In the genomic region with DNA sequence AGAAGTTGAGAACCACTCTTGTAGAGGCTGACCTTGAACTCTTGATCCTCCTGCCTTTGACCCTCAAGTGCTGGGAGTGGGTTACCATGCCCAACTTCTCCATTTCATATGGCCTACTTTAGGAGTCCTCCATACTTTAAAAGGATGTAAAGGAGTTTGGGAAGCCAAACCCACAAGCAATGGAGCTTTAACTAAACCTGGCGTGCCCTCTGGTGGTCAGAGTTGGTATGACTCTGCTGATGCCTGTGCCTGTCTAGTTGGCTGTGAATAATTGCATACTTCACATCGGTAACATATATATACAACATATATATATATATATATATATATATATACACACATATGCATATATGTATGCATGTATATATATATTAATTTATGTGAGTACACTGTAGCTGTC, we compare ENCODE assay signal across 8 mouse cellular contexts. TPM values are rescaled to one million over a fixed set of nuclear protein-coding genes. Genes with fewer than 3 reads are reported as not detected.
DNase-seq lines count a peak whose midpoint lies in the region; ATAC-seq lines count a peak whose summit lies in the region.

No protein-coding gene starts in this region.

- H3K9me3 ChIP-seq in heart, embryonic 11.5 days (replicated peaks; ENCODE audit: control insufficient read depth, low read length), result no peaks in the 10 kb centered on the region
- H3K9me3 ChIP-seq in heart, embryonic 10.5 days, result no peaks in the 10 kb centered on the region

- no peak for ATAC-seq in heart, embryonic 11.5 days (replicated peaks; ENCODE audit: insufficient number of reproducible peaks, low FRiP score, low TSS enrichment)
- peak; percentile 59 for ATAC-seq in activated CD4-positive, CD25-positive, alpha-beta regulatory T cell, adult 4 months
- peak; percentile 91 for ATAC-seq in megakaryocyte progenitor cell, adult 5-6 weeks (replicated peaks; ENCODE audit: poor library complexity)

- no peaks in the 10 kb centered on the region for H3K27me3 ChIP-seq in heart, embryonic 11.5 days (ENCODE audit: control insufficient read depth, insufficient read depth, low read length)
- H3K27me3 ChIP-seq in heart, embryonic 10.5 days (ENCODE audit: insufficient read depth, poor library complexity, severe bottlenecking), result 0 out of 2 replicates have a peak, but pooled peaks cover 4% of the 10 kb centered on the region

- H3K9ac ChIP-seq in heart, embryonic 11.5 days (ENCODE audit: low read depth, low read length), result no peak overlapping the region

- no peak overlapping the region for H3K4me3 ChIP-seq in heart, embryonic 11.5 days (ENCODE audit: low read depth, low read length)
- no peak overlapping the region for H3K4me3 ChIP-seq in heart, embryonic 10.5 days

- H3K36me3 ChIP-seq in heart, embryonic 11.5 days (ENCODE audit: control insufficient read depth, insufficient read depth, low read length), result no peaks in the 10 kb centered on the region
- H3K36me3 ChIP-seq in heart, embryonic 10.5 days, result no peaks in the 10 kb centered on the region

- no peak overlapping the region for H3K27ac ChIP-seq in heart, embryonic 11.5 days (ENCODE audit: low read depth, low read length)
- H3K27ac ChIP-seq in heart, embryonic 10.5 days, result no peak overlapping the region

- DNase-seq in heart, adult 18-20 months, result peak; percentile 78 to 97
- DNase-seq in embryo, embryonic 10.5 days (ENCODE audit: low spot score), result peak; percentile 87
- DNase-seq in heart, embryonic 10.5 days (ENCODE audit: low spot score), result peak; percentile 87
- peak; percentile 79 to 87 for DNase-seq in layer of hippocampus, postnatal 36 days
- DNase-seq in testis, postnatal 10 days (ENCODE audit: low spot score), result peak; percentile 93

- H3K4me2 ChIP-seq in heart, embryonic 11.5 days, result no peak overlapping the region

- WGBS in heart, embryonic 11.5 days (ENCODE audit: insufficient replicate concordance), result 7% methylated on average over 2 of the region's 2 CpGs
- 19% methylated on average over 2 of the region's 2 CpGs for WGBS in heart, embryonic 10.5 days

- peaks cover 8% of the 10 kb centered on the region for H3K4me1 ChIP-seq in heart, embryonic 11.5 days (ENCODE audit: control insufficient read depth, insufficient read depth, low read length)
- H3K4me1 ChIP-seq in heart, embryonic 10.5 days, result peaks cover 7% of the 10 kb centered on the region

RNA-seq across cellular contexts. Expression of a gene that starts 4.2 kb away (rescaled TPM):
- 1 to 10 TPM; 1.9 to 4.1 TPM for total RNA-seq in heart, adult 18-20 months (2021)
- 31.6 and 37.2 TPM in 2 replicates for polyA plus RNA-seq in heart, embryonic 11.5 days (2014; fragmentation: Nextera tagmentation; extraction: Ambion mirVana)
- under 1 TPM; 0.32 to 0.49 TPM for polyA plus RNA-seq in activated CD4-positive, CD25-positive, alpha-beta regulatory T cell, adult 4 months (2017; shearing (Covaris generic))
- 18.2 and 31.3 TPM in 2 replicates for polyA plus RNA-seq in heart, embryonic 10.5 days (2016; fragmentation: Nextera tagmentation; extraction: Ambion mirVana)
- 10 to 100 TPM in 1 of 2 experiments, 1 to 10 TPM in 1; 4.3 to 14.4 TPM for total RNA-seq in layer of hippocampus, postnatal 36 days (2021)
- total RNA-seq in megakaryocyte progenitor cell, adult 5-6 weeks (2015), result 1.6 and 2.1 TPM in 2 replicates
- total RNA-seq in megakaryocyte progenitor cell, adult 5-6 weeks (2017), result 0.21 and 0.78 TPM in 2 replicates

RNA-seq across cellular contexts. Expression of a gene that starts 7.4 kb away (rescaled TPM):
- total RNA-seq in heart, adult 18-20 months (2021), result under 1 TPM in 1 of 2 experiments, not detected in 1; 0.08 TPM
- 0.06 and 0.09 TPM in 2 replicates for polyA plus RNA-seq in heart, embryonic 11.5 days (2014; fragmentation: Nextera tagmentation; extraction: Ambion mirVana)
- polyA plus RNA-seq in activated CD4-positive, CD25-positive, alpha-beta regulatory T cell, adult 4 months (2017; shearing (Covaris generic)), result 1 to 10 TPM in 1 of 2 experiments, not detected in 1; 1.1 TPM
- polyA plus RNA-seq in heart, embryonic 10.5 days (2016; fragmentation: Nextera tagmentation; extraction: Ambion mirVana), result 0.03 and 0.04 TPM in 2 replicates
- 1 to 10 TPM; 3.0 to 3.8 TPM for total RNA-seq in layer of hippocampus, postnatal 36 days (2021)
- 0.02 TPM in 1 of 2 replicates, not detected in the other for total RNA-seq in megakaryocyte progenitor cell, adult 5-6 weeks (2015)
- total RNA-seq in megakaryocyte progenitor cell, adult 5-6 weeks (2017), result 0.25 TPM in 1 of 2 replicates, not detected in the other

RNA-seq across cellular contexts. Expression of a gene that starts 38.7 kb away (rescaled TPM):
- total RNA-seq in heart, adult 18-20 months (2021), result 10 to 100 TPM; 98.8 to 98.9 TPM
- polyA plus RNA-seq in heart, embryonic 11.5 days (2014; fragmentation: Nextera tagmentation; extraction: Ambion mirVana), result 87.0 and 95.3 TPM in 2 replicates
- 10 to 100 TPM; 49.6 to 63.3 TPM for polyA plus RNA-seq in activated CD4-positive, CD25-positive, alpha-beta regulatory T cell, adult 4 months (2017; shearing (Covaris generic))
- 112 and 124 TPM in 2 replicates for polyA plus RNA-seq in heart, embryonic 10.5 days (2016; fragmentation: Nextera tagmentation; extraction: Ambion mirVana)
- total RNA-seq in layer of hippocampus, postnatal 36 days (2021), result 100 to 1,000 TPM; 147 to 149 TPM
- total RNA-seq in megakaryocyte progenitor cell, adult 5-6 weeks (2015), result 74.8 and 80.5 TPM in 2 replicates
- total RNA-seq in megakaryocyte progenitor cell, adult 5-6 weeks (2017), result 68.3 and 78.9 TPM in 2 replicates
